Mouse (Mus musculus) left cerebral cortex, adult 2 months (tissue): Measurements from ENCODE around the gene Stat5b. TPM values are rescaled to one million over a fixed set of nuclear protein-coding genes. Genes with fewer than 3 reads are reported as not detected.

ENCODE experiments used
- DNase-seq, 2 experiments: peaks; one replicate each; pipeline ENCODE4 v3.0.0; 2021 to 2022; ENCODE audit warnings: low spot score in 2 of 2, mixed read lengths in 1 of 2; ENCODE audit errors: extremely low spot score in 1 of 2
- H3K27ac ChIP-seq: fragments of 200-600 bp; 2 replicates; pipeline ENCODE4 v1.8.1; 2022
- H3K4me3 ChIP-seq: fragments of 200-600 bp; 2 replicates; pipeline ENCODE4 v1.8.1; 2022
- CTCF ChIP-seq: fragments of 200-600 bp; IDR thresholded peaks from 2 replicates; pipeline ENCODE4 v1.8.1; 2022; ENCODE audit warnings: antibody characterized with exemption, mild to moderate bottlenecking, moderate library complexity
- intact Hi-C: fragments of 180-260 bp; cut with DNase I; formaldehyde crosslinking; loops from one replicate; pipeline ENCODE4 v1.15.1; 2025
- total RNA-seq, 2 experiments: library from RNA; stranded (reverse); gene quantifications; 2 replicates each; pipeline ENCODE4 v1.2.3; 2021

Stat5b gene
- total RNA-seq, 2 experiments from 2014 or later: 23.6 to 25.0 TPM

GRCm38 (mm10) chr11:100735954-100736745 is 114.4 kb downstream of the Stat5b start:
- Histone ChIP-seq H3K27ac (no peak overlapping the region), H3K4me3 (no peak overlapping the region)
- intact Hi-C loops: loop anchor here (2.0 kb wide), 1 partner anchor 15 kb away; no protein-coding TSS in a partner anchor
- no peak for TF ChIP-seq CTCF
- DNase-seq: no peak

DNA sequence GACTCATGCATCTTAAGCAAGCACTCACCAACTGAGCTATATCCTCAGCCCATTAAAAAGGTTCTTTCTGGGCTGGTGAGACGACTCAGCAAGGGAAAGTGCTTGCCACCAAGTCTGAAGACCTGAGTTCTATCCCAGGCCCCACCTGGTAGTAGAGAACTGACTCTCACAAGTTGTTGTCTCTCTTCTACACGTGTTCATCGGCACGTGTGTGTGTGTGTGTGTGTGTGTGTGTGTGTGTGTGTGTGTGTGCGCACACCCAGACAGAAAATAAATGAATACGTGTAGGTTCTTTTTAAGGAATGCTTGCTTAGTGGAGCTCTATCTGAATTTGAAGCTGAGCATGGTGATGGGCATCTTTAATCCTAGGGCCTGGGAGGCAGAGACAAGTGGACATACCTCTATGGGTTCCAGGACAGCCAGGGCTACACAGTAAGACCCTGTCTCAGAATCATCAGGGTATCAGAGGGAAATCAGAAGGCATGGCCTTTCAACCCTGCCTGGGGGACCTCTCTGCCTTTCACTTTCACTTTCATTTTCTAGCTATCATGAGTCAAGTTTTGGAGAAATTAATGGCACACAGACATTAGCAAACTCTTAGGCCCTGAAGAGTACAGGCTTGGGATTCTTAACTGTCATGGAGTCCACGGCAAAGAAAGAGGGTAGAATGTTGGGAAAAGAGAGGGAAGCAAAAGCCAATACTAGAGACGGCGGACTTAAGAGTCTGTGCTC is 115.2 kb downstream of the Stat5b start:
- Histone ChIP-seq H3K4me3 (no peak overlapping the region), H3K27ac (no peak overlapping the region)
- intact Hi-C loops: no loop called here
- no peak for DNase-seq
- TF ChIP-seq CTCF: no peak

Other genes with a start within 250 kb of the Stat5b start
- gene Nkiras2, start 231.5 kb downstream of the Stat5b start, total RNA-seq: 10 to 100 TPM; 13.2 to 13.6 TPM
- gene Dnajc7, start 230.6 kb downstream of the Stat5b start, total RNA-seq: 100 to 1,000 TPM; 248 to 263 TPM
- gene Zfp385c, start 158.3 kb downstream of the Stat5b start, total RNA-seq: under 1 TPM; 0.16 to 0.26 TPM
- 1 to 10 TPM; 3.0 to 3.7 TPM for gene Dhx58, start 146.5 kb downstream of the Stat5b start, total RNA-seq
- 10 to 100 TPM; 60.5 to 61.7 TPM for gene Kat2a, start 138.3 kb downstream of the Stat5b start, total RNA-seq
- not detected for gene Hspb9, start 136.9 kb downstream of the Stat5b start, total RNA-seq
- 100 to 1,000 TPM; 139 to 142 TPM for gene Rab5c, start 112.5 kb downstream of the Stat5b start, total RNA-seq
- gene Kcnh4, start 90.8 kb downstream of the Stat5b start, total RNA-seq: 10 to 100 TPM; 17.2 to 18.4 TPM
- gene Hcrt, start 87.8 kb downstream of the Stat5b start, total RNA-seq: not detected
- 1 to 10 TPM; 7.3 TPM for gene Ghdc, start 79.8 kb downstream of the Stat5b start, total RNA-seq
- 1 to 10 TPM; 1.7 to 2.0 TPM for gene Stat5a, start 8.6 kb upstream of the Stat5b start, total RNA-seq
- 10 to 100 TPM; 35.7 to 40.9 TPM for gene Stat3, start 88.8 kb upstream of the Stat5b start, total RNA-seq
- gene Cavin1, start 120.2 kb upstream of the Stat5b start, total RNA-seq: 10 to 100 TPM; 19.2 to 22.2 TPM
- 100 to 1,000 TPM; 442 to 461 TPM for gene Atp6v0a1, start 158.7 kb upstream of the Stat5b start, total RNA-seq
- 1 to 10 TPM; 8.3 TPM for gene Naglu, start 219.3 kb upstream of the Stat5b start, total RNA-seq
- 1 to 10 TPM in 1 of 2 experiments, under 1 TPM in 1; 0.87 to 1.5 TPM for gene Hsd17b1, start 227.7 kb upstream of the Stat5b start, total RNA-seq
- 10 to 100 TPM; 22.5 to 24.1 TPM for gene Coasy, start 231.8 kb upstream of the Stat5b start, total RNA-seq
- gene Mlx, start 236.6 kb upstream of the Stat5b start, total RNA-seq: 10 to 100 TPM; 41.1 to 44.7 TPM
- 1 to 10 TPM; 2.7 to 3.1 TPM for gene Psmc3ip, start 244.7 kb upstream of the Stat5b start, total RNA-seq